Mouse (Mus musculus): ENCODE data around the gene Polr2l.

Gene Polr2l

DNA sequence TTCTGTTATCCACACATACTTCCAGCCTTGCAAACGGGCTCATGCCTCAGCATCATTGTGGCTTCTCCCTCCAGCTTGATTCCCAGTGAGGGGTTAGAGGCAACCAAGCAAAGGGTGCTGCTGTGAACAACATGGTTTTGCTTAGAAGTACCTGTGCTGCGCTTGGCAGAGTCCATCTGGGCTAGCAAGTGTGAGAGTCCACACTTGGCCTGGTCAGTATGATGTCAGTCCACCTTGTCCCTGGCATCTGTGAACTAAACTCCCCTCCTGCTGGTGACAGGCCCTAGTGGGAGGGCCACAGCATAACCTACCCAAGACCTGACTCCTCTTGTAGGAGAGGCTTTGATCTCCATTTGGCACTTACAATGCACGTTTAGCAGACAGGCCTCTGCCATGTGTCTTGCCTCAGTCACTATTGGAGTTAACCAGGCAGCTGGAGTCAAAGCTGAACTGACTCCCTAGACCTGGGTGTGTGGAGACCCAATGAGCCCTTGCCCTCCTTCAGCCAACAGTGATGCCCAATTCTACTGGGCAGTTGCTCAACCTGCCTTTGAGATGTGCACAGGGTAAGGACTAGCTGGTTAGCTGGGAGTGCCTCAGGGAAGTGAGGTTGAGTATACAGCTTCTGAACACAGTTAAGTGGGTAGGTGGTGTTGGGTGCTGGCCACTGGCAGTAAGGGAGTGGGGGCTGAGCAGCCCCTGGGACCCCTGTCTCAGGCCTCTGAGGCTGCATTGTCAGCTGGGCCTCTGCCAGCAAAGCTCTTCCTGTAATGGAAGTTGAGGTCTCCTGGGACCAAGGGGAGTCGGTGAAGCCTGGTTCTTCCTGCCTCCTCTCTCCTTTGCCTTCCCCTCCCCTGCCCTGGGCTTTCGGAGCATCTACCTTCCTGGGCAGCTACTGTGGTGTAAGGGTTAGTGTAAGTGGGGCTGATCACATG, 9.5 kb upstream of the Polr2l start:
- no peak for DNase-seq (ENCODE audit: low read depth, low spot score)

DNA sequence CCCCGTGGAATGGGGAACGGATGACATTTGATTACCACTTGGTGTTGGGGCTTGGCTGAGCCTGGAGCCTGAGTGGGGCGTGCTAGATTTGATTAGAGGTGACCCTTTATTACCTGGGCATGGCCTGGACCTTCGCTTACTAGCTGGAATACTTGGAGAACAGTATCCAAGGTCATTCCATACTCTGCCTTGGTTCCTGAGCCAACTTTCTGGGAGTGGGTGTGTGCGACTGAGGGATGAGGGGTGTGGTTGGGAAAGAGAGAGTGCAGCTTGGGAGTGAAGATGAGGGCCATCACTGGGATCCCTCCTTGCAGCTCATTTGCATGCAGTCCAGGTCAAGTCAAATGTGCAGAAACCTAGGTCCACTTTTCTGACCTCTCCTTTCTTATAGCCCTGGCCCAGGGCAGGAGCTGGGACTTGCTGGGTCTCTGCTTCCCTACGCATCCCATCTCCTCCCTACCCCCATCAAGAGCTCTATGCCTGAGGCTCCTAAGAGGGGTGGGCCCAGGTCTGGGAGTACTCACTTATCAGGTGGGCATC, 8.3 kb upstream of the Polr2l start:
- no peak for DNase-seq (ENCODE audit: low read depth, low spot score)

DNA sequence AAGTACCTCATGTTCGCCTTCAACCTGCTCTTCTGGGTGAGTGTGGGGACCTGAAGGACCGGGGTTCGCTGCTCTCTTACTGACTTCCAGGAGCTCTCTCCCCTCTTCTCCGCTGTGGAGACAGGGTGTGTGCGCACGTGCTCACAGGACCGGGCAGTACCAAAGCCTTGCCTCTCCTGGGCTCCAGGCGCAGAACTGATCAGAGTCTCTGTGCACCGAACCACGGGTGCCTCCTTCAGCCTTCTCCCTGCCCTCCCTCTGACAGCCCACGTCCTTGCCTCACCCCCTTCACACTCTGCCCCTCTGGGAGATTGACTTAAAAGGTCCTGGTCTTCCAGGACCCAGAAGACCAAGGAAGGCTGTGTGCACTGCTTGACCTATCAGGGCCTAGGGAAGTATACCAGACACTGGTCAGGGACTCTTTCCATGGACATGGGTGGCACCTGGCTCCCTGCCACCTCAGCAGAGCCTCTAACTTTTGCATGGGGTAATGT, 7.6 kb upstream of the Polr2l start:
- DNase-seq (ENCODE audit: low read depth, low spot score), result no peak

DNA sequence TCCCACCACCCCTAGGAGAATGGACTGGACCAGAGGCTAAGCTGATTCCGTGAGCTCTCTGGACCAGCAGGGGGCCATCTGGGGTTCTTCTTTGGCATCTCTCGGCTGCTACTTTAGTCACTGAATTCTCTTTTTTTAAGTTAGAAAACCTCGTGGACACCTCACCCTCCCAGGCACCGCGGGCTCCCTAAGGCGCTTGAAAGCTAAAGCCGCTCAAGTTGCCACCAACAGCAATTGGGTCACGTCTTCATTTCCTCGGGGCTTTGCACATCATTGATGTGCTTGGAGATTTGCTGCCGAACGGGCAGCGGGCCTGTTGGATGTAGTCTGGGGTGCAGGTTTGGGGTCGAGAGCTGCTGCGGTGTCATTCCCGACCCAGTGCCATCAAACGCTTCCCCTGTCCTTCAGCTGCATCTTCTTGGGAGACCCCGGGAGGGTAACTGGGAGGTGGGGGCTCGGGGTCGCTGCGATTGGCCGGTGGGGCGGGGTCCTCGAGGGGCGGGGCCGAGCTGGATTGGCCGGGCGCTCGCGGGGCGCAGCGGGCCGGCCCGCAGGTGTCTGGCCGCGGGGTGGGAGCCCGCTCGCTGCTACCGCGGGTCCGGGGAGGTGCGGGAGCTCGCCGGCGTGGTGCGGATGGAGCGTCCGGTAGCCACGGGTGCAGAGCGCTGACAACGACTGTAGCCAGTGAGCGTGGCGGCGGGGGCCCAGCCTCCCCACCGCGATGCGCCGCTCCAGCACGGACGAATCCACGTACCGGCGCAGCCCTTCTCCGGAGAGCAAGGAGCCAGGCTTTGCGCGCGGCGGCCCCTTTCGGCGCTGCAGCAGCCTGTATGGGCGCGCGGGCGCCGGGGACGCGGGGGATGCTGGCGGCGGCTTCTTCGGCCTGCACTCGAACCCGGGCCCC, 6.8 kb upstream of the Polr2l start:
- no peak for DNase-seq (ENCODE audit: low read depth, low spot score)

DNA sequence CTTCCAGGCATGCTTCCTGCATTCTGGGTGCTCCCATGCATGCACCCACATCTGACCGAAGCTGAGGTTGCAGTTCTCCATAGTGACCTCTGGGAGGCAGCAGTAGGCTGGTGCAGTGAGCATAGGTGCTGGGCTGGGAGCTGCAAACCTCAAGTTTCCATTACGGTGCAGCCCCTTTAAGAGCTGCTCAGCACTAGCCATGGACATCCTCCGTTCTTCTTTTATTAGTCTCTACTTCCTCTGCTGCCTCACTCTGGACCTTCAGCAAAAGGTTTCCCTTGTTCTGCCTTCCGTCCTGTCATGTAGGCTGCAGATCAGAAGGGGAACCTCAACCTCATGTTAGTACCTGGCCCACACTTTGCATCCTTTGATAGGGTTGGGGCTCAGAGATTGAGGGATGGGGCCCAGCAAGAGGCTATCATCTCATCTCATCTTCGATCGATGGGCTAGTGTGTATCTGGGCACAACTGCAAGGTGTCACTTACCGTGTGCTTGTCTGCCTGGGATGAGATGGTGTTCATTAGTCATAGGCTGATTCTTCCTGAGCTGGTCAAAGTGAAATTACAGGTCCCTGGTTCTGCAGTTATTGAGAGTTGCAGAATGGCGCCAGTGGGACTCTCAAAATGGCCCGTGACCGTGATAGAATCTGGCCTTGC, 6.0 kb upstream of the Polr2l start:
- peak; percentile 69 for DNase-seq (ENCODE audit: low read depth, low spot score)

DNA sequence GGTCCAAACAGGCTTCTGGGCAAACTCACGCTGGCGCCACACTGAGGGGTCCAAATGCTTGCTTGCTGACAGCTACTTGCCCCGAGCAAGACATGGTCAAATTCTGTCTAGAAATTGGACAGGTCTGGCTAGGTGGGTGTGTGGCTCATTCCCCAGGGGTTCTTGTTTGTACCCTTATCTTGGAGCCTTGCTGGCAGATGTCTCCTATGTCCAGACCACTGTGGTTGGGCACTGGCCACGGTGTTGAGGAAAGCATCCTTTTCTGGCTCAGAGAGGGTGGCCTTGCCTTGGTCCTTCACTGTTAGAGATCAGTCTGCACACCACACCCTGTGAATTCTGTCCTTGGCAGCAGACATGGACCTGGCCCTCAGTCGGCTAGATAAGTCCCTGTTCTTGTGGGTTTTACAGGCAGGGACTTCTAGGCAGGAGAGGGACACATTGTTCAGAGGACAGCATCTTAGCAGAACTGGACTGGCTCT, 3.4 kb upstream of the Polr2l start:
- no peak for DNase-seq (ENCODE audit: low read depth, low spot score)

DNA sequence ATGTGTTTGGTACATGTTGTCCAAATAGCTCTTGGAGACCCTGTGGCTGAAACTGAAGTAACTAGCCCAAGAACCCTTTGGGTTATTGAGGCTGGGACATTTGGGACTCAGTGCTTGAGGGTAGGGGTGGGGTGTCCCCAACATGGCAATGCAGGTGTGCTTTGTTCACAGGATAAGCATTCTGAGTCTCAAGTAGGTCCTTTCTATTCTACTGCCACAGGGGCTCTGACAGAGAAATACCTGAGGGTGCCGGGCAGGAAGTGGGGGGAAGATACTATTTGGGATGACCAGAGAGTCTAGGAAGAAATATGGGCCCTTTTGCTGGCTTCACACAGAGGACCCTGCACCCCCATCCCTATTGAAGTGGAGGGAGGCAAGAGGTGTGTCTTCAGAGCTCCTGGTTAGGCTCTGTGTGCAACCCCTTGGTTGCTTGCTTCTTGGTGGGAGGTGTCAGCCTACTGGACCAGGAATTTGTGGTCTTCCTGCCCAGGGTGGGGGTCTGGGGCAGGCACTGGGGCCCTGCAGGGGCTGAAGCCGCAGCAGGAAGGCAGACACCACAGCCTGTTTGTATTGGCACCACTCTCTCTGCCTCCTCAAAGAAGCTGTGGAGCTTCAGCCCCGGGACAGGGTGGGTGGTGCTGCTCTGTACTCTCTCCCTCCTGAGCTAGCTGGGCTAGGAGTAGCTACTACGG, 2.8 kb upstream of the Polr2l start:
- DNase-seq (ENCODE audit: low read depth, low spot score), result no peak

DNA sequence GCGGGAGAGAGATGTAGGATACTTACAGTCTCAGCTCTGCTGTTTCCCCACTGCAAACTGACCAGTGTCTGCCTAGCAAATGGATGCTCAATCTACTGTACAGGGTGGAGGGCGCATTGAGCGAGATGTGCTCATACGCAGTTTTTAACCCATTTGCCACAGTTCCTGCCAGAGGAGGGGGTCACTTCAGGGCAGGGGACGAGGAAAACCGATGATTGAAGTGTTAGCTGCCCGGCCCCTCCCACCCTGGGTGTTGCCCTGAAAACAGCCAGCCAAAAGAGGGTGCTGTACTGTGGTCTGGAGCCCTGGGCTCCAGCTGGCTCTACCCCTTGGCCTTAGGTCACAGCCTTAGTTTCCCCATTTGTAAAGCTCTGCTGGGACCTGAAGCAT, 2.0 kb upstream of the Polr2l start:
- no peak for DNase-seq (ENCODE audit: low read depth, low spot score)

DNA sequence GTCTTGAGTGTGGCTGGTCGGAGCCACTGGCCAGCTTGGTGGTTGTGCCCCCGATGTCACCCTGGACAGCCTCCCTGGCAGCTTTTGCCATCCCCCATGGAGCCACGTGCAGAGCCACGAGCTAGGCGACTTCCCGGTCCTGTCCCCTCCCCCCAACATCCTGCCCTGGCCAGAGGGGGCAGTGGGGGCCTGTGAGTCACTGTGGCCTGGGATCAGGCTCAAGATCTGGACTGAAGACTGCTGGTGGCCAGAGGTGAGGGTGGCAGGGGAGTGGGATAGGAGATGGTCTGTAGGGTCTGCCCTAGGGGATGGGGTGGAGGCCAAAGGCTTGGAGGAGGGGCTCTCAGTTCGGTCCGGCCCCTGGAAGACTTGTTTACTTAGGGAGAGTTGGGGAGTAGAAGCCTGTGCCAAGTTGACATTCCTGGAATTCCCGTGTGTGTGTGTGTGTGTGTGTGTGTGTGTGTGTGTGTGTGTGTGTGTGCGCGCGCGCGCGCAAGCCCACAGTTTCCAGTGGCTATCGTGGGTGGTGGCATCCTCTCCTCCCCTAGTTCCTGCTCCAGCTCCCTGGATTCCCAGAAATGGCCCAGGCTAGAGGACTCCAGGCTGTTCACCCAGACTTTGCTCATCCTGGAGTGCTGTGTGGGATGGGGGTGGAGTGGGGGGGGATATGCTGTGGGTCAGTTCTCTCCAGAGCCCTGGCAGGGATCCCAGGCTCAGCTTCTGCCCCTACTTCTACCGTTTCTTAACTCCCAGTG, 1.5 kb upstream of the Polr2l start:
- no peak for DNase-seq (ENCODE audit: low read depth, low spot score)

DNA sequence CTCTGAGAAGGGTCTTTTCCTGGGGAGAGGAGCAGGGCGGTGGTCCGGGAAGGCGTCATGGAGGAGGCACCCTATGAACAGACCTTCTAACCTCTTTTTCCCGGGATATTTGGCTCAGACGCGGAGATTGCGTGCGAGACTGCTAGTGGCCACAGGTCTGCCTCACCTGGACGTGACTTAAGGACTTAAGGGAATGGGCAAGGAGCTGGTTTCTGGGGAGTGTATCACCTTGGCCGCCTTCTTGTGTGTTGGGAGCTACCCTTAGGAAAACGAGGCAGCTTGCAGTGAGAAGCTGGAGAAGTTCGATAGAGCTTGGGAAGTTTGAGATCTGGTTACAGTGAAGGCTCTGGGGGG, 850 bp upstream of the Polr2l start:
- DNase-seq (ENCODE audit: low read depth, low spot score), result no peak

DNA sequence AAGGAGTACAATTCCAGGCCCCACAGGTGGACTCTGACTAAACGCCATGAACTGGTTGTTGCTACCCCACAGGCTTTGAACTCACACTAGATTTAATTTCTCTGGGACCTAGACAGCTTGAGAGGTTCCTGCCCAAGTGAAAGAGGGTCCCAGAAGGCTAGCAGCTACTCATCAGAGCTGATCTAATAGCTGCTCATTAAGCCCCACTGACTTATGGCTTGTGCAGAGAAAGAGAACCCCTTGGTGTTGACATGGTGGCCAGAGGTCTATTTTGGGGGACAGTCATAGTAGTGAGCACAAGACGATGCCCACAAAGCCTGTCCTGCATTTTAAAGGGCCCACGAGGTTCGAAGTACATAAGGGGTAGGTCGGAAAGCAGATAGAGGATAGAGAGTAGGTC, 772 bp downstream of the Polr2l start:
- DNase-seq (ENCODE audit: low read depth, low spot score), result no peak

DNA sequence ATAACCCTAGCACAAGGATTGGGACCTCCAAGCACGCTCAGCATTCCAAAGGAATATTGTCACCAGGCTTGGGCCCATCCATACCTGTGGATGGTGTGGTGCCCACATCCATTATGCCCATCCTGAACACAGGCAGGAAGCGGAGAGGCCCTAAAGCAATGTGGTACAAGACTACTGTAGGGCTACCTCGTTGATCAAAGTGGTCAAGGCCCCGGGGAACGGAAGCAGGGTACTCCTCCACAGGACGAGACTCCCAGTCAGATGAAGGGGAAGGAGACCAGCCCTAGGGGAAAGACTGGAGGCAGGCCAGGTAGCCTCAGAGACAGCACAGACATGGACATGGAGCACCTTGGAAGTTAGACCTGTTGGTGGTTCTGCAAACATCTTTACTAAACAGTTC, 2.2 kb downstream of the Polr2l start:
- DNase-seq (ENCODE audit: low read depth, low spot score), result no peak

DNA sequence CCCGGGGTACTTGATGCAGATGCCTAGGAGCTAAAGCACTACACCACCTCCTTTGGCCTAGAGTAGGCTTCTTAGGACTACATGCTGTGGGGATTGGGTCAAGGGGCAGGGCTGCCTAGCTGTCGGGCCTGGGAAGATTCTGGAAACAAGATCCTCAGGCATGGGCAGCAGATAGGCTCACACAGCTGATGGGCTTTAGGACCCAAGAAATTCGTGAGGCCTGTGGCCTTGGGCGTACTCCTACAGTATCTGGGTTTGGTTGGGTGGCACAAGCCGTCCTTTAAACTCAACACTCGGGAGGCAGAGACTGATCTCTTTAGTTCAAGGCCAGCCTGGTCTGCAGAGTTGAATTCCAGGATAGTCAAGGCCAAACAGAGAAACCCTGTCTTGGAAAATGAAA, 2.7 kb downstream of the Polr2l start:
- DNase-seq (ENCODE audit: low read depth, low spot score), result no peak

DNA sequence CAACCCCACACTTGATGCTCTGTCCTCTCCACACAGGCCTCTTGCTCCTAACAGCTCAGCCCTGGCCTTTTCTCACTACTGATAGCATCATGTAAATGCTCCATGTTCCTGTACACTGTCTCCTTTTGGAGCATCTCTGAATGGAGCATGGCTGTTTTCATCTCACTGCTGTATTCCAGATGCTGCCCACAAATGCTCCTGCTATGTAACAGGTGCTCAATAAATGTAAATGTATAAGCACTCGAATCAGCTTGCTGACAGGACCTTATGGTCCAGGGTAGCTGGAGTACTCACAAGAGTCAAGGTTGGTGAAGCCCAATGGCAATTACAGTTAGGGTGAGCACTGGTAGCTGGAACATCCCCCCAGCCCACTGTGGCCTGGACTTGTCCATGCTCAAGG, 3.7 kb downstream of the Polr2l start:
- no peak for DNase-seq (ENCODE audit: low read depth, low spot score)

DNA sequence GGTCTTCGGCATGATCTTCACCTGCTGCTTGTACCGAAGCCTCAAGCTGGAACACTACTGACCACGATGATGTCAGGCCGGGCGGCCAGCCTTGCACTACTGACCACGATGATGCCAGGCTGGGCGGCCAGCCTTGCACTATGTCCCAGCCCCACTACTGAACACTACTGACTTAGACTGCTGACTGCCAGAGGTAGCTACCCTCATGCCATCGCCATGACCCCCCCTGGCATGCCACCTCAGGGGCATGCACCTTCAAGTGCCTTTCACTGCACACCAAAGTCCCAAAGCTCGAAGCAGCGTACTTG, 4.3 kb downstream of the Polr2l start:
- no peak for DNase-seq (ENCODE audit: low read depth, low spot score)

DNA sequence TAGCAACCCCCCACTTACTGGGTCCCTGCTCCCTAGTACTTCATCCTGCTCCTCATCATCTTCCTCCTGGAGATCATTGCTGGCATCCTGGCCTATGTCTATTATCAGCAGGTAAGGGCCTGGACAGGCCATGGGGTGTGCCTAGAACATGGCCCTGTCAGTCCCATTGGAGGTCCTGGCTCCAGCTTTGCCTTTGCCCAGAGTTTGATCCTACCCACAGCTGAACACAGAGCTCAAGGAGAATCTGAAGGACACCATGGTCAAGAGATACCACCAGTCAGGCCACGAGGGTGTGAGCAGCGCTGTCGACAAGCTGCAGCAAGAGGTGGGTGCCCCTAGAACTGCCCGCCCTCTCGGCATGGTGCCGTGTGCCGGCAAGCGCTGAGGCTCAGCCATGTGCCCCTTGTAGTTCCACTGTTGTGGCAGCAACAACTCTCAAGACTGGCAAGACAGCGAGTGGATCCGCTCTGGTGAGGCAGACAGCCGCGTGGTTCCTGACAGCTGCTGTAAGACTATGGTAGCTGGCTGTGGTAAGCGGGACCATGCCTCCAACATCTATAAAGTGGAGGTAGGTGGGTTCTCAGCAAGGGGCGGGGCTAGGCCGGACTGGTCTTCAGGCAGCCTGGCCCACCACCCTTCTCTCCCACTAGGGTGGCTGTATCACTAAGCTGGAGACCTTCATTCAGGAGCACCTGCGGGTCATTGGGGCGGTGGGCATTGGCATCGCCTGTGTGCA, 4.9 kb downstream of the Polr2l start:
- DNase-seq (ENCODE audit: low read depth, low spot score), result no peak

DNA sequence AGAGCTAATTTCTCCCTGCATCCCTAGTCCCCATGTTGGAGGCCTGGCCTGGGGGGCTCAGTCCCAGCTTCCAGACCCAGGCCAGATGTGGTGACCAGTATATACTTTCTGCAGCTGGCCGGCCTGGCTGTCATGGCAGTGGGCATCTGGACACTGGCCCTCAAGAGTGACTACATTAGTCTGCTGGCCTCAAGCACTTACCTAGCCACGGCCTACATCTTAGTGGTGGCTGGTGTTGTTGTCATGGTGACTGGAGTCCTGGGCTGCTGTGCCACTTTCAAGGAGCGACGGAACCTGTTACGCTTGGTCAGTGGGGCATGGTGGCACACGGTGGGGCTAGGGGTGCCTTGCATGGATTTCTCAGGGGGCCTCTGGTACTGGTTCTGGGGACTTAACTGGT, 5.6 kb downstream of the Polr2l start:
- DNase-seq (ENCODE audit: low read depth, low spot score), result no peak

DNA sequence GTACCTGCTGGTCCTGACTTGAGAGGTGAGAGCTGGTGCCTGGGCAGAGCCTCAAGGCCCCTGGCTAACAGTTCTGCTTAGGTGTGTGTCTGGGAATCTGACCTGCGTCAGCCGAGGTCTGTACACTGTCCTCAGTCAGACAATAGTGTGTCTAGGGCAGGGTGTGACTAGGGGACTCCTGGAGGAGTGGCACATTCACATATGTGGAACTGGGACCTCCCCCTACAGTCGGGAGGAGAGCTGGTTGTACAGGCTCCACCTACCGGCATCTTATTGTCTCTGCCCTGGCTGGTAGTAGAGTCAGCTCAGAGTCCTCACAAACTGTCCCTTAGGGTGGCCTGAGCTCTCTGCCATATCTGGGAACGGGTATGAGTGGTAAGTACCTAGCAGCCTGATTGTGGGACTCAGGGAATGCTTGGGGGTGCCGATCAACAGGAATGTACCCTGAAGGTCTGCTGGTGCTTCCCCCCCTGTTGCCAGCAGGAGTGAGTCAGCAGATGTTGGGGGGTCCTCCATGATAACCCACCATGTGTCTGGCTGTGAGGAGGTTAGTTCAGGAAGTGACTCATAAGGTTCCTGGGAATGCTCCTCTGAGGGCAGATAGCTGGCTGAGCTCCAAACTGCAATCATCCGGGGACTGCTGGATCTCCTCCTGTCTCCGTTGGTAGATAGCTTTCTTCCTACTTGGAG, 6.3 kb downstream of the Polr2l start:
- no peak for DNase-seq (ENCODE audit: low read depth, low spot score)

DNA sequence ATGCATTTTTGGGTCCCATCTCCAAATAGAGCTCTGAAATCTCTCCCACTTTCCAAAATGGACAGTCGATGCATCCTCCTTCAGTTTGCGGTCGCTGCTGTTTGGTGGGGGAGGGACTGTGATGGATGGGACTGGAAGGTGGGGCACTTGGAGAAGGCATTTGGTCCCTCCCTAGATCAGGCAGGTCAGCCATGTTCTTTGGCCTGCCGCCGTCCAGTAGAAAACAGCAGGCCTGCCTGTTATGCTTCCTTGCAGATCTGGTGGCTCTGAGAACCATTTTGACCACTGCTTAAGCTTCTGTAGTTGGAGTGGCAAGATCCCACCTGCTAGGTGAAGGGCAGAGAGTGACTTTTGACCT, 6.8 kb downstream of the Polr2l start:
- DNase-seq (ENCODE audit: low read depth, low spot score), result no peak

Data from embryo, embryonic 11.5 days (tissue).